Mouse (Mus musculus): ENCODE measurements at regions not wholly inside any gene's neighbourhood (a gene's known extent, or its start where the extent isn't known, plus 50 kb on each side); places are given as distances from the start of the nearest gene placed in this dataset.
A peak's percentile ranks its signal among the peaks of the same experiment; 100 is the strongest.

GRCm38 (mm10) chr9:52323757-52324156, 155.4 kb upstream of the Zc3h12c start:
- no peak for DNase-seq (ENCODE audit: inconsistent age in 2 of 2, low spot score in 1 of 2)

GRCm38 (mm10) chr9:52323226-52323625, 154.9 kb upstream of the Zc3h12c start:
- no peak for DNase-seq (ENCODE audit: inconsistent age in 2 of 2, low spot score in 1 of 2)

- no peak for DNase-seq (ENCODE audit: inconsistent age in 2 of 2, low spot score in 1 of 2)
Measured at GRCm38 (mm10) chr9:52301521-52301920, 133.1 kb upstream of the Zc3h12c start.

- DNase-seq (ENCODE audit: inconsistent age in 2 of 2, low spot score in 1 of 2), result peak in 1 of 2 experiments; percentile 61
Measured at GRCm38 (mm10) chr9:52298329-52298728, 130.0 kb upstream of the Zc3h12c start.

- DNase-seq (ENCODE audit: inconsistent age in 2 of 2, low spot score in 1 of 2), result no peak
Measured at GRCm38 (mm10) chr9:52294699-52295098, 126.3 kb upstream of the Zc3h12c start.

- no peak for DNase-seq (ENCODE audit: inconsistent age in 2 of 2, low spot score in 1 of 2)
Measured at GRCm38 (mm10) chr9:52289069-52289468, 120.7 kb upstream of the Zc3h12c start.

GRCm38 (mm10) chr9:52287761-52288275, 119.4 kb upstream of the Zc3h12c start:
- DNase-seq (ENCODE audit: inconsistent age in 2 of 2, low spot score in 1 of 2), result no peak

GRCm38 (mm10) chr9:52287246-52287651, 118.9 kb upstream of the Zc3h12c start:
- peak; percentile 45 to 92 for DNase-seq (ENCODE audit: inconsistent age in 2 of 2, low spot score in 1 of 2)

GRCm38 (mm10) chr9:52286104-52286503, 117.7 kb upstream of the Zc3h12c start:
- no peak for DNase-seq (ENCODE audit: inconsistent age in 2 of 2, low spot score in 1 of 2)

GRCm38 (mm10) chr9:52283558-52283957, 115.2 kb upstream of the Zc3h12c start:
- DNase-seq (ENCODE audit: inconsistent age in 2 of 2, low spot score in 1 of 2), result no peak

GRCm38 (mm10) chr9:52280995-52281394, 112.6 kb upstream of the Zc3h12c start:
- no peak for DNase-seq (ENCODE audit: inconsistent age in 2 of 2, low spot score in 1 of 2)

GRCm38 (mm10) chr9:52280556-52280955, 112.2 kb upstream of the Zc3h12c start:
- no peak for DNase-seq (ENCODE audit: inconsistent age in 2 of 2, low spot score in 1 of 2)

GRCm38 (mm10) chr9:52278701-52279023, 110.3 kb upstream of the Zc3h12c start:
- DNase-seq (ENCODE audit: inconsistent age in 2 of 2, low spot score in 1 of 2), result no peak

- DNase-seq (ENCODE audit: inconsistent age in 2 of 2, low spot score in 1 of 2), result no peak
Measured at GRCm38 (mm10) chr9:52277954-52278700, 109.8 kb upstream of the Zc3h12c start.

GRCm38 (mm10) chr9:52273994-52274393, 105.6 kb upstream of the Zc3h12c start:
- DNase-seq (ENCODE audit: inconsistent age in 2 of 2, low spot score in 1 of 2), result no peak

GRCm38 (mm10) chr9:52272668-52273067, 104.3 kb upstream of the Zc3h12c start:
- DNase-seq (ENCODE audit: inconsistent age in 2 of 2, low spot score in 1 of 2), result no peak

- no peak for DNase-seq (ENCODE audit: inconsistent age in 2 of 2, low spot score in 1 of 2)
Measured at GRCm38 (mm10) chr9:52271345-52272116, 103.2 kb upstream of the Zc3h12c start.

- DNase-seq (ENCODE audit: inconsistent age in 2 of 2, low spot score in 1 of 2), result no peak
Measured at GRCm38 (mm10) chr9:52261538-52261937, 93.2 kb upstream of the Zc3h12c start.

GRCm38 (mm10) chr9:52259459-52259858, 91.1 kb upstream of the Zc3h12c start:
- DNase-seq (ENCODE audit: inconsistent age in 2 of 2, low spot score in 1 of 2), result peak; percentile 25 to 61

GRCm38 (mm10) chr9:52255692-52256091, 87.3 kb upstream of the Zc3h12c start:
- DNase-seq (ENCODE audit: inconsistent age in 2 of 2, low spot score in 1 of 2), result no peak

GRCm38 (mm10) chr9:52254475-52254874, 86.1 kb upstream of the Zc3h12c start:
- no peak for DNase-seq (ENCODE audit: inconsistent age in 2 of 2, low spot score in 1 of 2)

- no peak for DNase-seq (ENCODE audit: inconsistent age in 2 of 2, low spot score in 1 of 2)
Measured at GRCm38 (mm10) chr9:52251455-52251854, 83.1 kb upstream of the Zc3h12c start.
